Mouse (Mus musculus): Measurements from ENCODE around the gene Alox12. TPM values are rescaled to one million over a fixed set of nuclear protein-coding genes. Genes with fewer than 3 reads are reported as not detected.
A peak's percentile ranks its signal among the peaks of the same experiment; 100 is the strongest.

Alox12 gene
- polyA plus RNA-seq, 1 experiment from 2014 or later, result 6.6 TPM

DNA sequence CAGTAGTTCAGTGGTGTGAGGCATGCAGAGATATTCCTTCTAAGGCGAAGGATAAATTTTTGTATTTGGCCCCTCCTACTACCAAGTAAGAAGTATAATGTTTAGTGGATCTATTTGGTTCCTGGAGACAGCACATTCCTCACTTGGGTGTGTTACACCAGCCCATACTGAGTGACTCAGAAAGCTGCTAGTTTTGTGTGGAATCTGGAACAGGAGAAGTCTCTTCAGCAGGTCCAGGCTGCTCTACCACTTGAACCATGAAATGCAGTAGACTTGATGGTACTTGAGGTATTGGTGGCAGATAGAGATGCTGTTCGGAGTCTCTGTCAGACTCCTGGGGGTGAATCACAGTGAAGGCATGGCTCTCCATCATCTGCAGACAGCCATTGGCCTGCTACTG lies 44.5 kb downstream of the Alox12 start:
- Histone ChIP-seq H3K27me3 (ENCODE audit: insufficient read depth, low read length) (peaks cover 26% of the 10 kb centered on the region), H3K9me3 (ENCODE audit: low read depth, low read length) (no peaks in the 10 kb centered on the region), H3K27ac (ENCODE audit: low read depth) (no peak overlapping the region), H3K36me3 (ENCODE audit: insufficient read depth) (no peaks in the 10 kb centered on the region), H3K4me1 (ENCODE audit: insufficient read depth) (0 out of 2 replicates have a peak, but pooled peaks cover 8% of the 10 kb centered on the region), H3K4me2 (no peak overlapping the region), H3K4me3 (ENCODE audit: low read depth, low read length) (no peak overlapping the region), H3K9ac (no peak overlapping the region)
- WGBS, result 67% methylated on average over 2 of the region's 2 CpGs
- DNase-seq, result no peak
- no peak for ATAC-seq (ENCODE audit: insufficient read depth)
- TF ChIP-seq CTCF (IDR thresholded peaks at IDR 0.05; ENCODE audit: low read depth), result no peak

- H3K9me3 ChIP-seq (ENCODE audit: low read depth, low read length), result no peaks in the 10 kb centered on the region
- no peak overlapping the region for H3K27ac ChIP-seq (ENCODE audit: low read depth)
- H3K4me2 ChIP-seq, result no peak overlapping the region
- H3K4me3 ChIP-seq (ENCODE audit: low read depth, low read length), result no peak overlapping the region
- H3K9ac ChIP-seq, result no peak overlapping the region
- peaks cover 8% of the 10 kb centered on the region for H3K27me3 ChIP-seq (ENCODE audit: insufficient read depth, low read length)
- 60% methylated on average over 5 of the region's 5 CpGs for WGBS
- H3K4me1 ChIP-seq (ENCODE audit: insufficient read depth), result 0 out of 2 replicates have a peak, but pooled peaks cover 3% of the 10 kb centered on the region
- TF ChIP-seq CTCF (IDR thresholded peaks at IDR 0.05; ENCODE audit: low read depth), result no peak
- no peak for DNase-seq
- H3K36me3 ChIP-seq (ENCODE audit: insufficient read depth), result no peaks in the 10 kb centered on the region
- ATAC-seq (ENCODE audit: insufficient read depth), result no peak
Measured at GRCm38 (mm10) chr11:70208778-70209388, 46.3 kb downstream of the Alox12 start.

DNA sequence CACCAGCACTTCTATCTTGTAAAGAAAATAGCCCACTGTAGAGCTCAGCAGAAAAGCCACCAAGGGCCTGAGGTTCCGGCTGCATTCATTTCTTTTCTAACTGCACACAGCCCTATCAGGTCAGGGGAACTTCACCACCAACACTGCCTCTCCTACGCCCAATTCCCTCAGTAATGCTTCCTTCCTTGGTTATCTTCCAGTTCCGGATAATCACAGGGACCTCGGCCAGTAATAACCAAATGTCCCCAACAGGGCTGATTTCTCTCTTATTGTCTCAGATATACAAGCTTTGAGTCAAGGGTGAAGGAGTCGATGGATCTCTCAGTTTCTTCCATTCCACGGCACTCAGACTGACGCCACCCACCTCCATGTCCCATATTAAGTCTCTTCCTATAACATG lies 47.9 kb downstream of the Alox12 start:
- H3K9me3 ChIP-seq (ENCODE audit: low read depth, low read length), result no peaks in the 10 kb centered on the region
- H3K4me2 ChIP-seq, result no peak overlapping the region
- TF ChIP-seq CTCF (IDR thresholded peaks at IDR 0.05; ENCODE audit: low read depth), result no peak
- no peaks in the 10 kb centered on the region for H3K36me3 ChIP-seq (ENCODE audit: insufficient read depth)
- H3K27me3 ChIP-seq (ENCODE audit: insufficient read depth, low read length), result no peaks in the 10 kb centered on the region; the same call in 1 of the 2 replicates
- no peak overlapping the region for H3K4me3 ChIP-seq (ENCODE audit: low read depth, low read length)
- DNase-seq (no peak), ATAC-seq (ENCODE audit: insufficient read depth) (no peak)
- WGBS, result 76% methylated on average over 7 of the region's 7 CpGs
- H3K4me1 ChIP-seq (ENCODE audit: insufficient read depth), result no peaks in the 10 kb centered on the region
- no peak overlapping the region for H3K27ac ChIP-seq (ENCODE audit: low read depth)
- H3K9ac ChIP-seq, result no peak overlapping the region

DNA sequence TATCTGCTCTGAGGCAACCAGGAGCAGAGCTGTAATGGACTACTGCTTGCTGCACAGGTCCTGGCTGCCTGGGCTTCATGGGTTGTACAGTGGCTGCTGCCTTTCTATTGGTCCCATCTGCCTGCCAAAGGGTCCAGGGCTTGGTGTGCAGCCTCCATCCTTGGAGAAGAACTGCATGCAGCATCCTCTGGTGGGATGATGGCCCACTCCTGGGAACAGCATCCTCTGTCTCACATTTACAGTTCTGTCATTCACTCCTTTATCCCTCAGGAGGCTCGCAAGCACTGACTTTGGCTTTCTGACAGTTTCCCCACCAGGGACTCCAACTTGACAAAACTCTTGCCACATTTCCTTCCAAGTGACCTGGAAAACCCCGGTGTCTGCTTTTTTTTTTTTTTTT lies 48.4 kb downstream of the Alox12 start:
- WGBS, result 66% methylated on average over 2 of the region's 2 CpGs
- DNase-seq, result no peak
- Histone ChIP-seq H3K4me2 (no peak overlapping the region), H3K27me3 (ENCODE audit: insufficient read depth, low read length) (no peaks in the 10 kb centered on the region), H3K9me3 (ENCODE audit: low read depth, low read length) (no peaks in the 10 kb centered on the region), H3K27ac (ENCODE audit: low read depth) (no peak overlapping the region), H3K36me3 (ENCODE audit: insufficient read depth) (no peaks in the 10 kb centered on the region), H3K9ac (no peak overlapping the region), H3K4me1 (ENCODE audit: insufficient read depth) (no peaks in the 10 kb centered on the region), H3K4me3 (ENCODE audit: low read depth, low read length) (no peak overlapping the region)
- no peak for TF ChIP-seq CTCF (IDR thresholded peaks at IDR 0.05; ENCODE audit: low read depth)
- no peak for ATAC-seq (ENCODE audit: insufficient read depth)

DNA sequence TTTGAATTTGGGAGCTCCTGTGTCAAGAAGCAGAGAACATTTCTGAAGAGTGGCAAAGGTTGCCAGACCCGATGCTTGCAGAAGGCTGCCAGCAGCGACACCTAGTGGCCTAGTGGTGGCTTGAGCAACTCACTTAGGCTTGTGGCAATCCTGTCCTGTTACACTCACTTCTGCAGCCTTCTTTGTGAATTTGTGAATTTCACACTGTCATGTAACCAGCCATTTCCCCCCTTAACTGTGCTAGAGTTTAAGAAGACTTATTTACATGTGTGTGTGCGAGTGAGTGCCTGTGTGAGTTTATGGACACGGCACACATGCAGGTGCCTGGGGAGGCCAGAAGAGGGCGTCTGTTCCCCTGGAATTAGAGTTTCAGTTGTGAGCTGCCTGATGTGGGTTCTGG lies 53.5 kb downstream of the Alox12 start:
- DNase-seq, result peak; percentile 95

DNA sequence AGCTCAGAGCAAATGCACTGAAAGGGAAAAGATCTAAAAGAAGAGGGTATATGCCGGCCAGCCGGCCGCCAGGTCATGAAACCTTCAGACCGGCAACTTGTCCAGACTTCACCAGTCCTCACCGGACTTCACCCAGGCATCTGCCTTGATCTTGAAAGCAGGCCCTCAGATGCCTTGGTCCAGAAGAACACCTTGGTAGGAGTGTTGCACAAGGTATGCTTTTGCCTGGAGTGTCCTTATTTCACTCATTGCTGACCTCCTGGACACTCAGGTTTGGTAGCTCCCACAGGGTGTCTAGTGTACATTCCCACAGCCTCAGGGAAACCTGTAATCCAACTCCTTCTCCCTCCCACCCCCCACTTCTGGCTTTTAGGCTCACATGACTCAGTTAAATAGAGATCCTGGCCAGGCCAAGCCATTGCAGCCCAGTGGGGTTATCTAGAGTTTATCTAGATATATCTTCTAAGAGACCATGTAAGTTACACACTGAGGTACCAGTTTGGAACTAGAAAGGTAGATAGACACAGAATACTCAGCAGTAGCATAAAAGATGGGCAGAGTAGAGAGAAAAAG lies 55.0 kb downstream of the Alox12 start:
- no peak for DNase-seq
- ATAC-seq (ENCODE audit: insufficient read depth), result no peak
- Histone ChIP-seq H3K9me3 (ENCODE audit: low read depth, low read length) (no peaks in the 10 kb centered on the region), H3K27me3 (ENCODE audit: insufficient read depth, low read length) (no peaks in the 10 kb centered on the region), H3K36me3 (ENCODE audit: insufficient read depth) (no peaks in the 10 kb centered on the region), H3K9ac (no peak overlapping the region), H3K4me1 (ENCODE audit: insufficient read depth) (no peaks in the 10 kb centered on the region), H3K27ac (ENCODE audit: low read depth) (no peak overlapping the region), H3K4me3 (ENCODE audit: low read depth, low read length) (no peak overlapping the region), H3K4me2 (no peak overlapping the region)
- TF ChIP-seq CTCF (IDR thresholded peaks at IDR 0.05; ENCODE audit: low read depth), result no peak
- WGBS, result 61% methylated on average over 5 of the region's 5 CpGs

More for the DNA sequence above, 53.5 kb downstream of the Alox12 start:
- Histone ChIP-seq H3K4me2 (no peak overlapping the region), H3K9me3 (ENCODE audit: low read depth, low read length) (no peaks in the 10 kb centered on the region), H3K4me3 (ENCODE audit: low read depth, low read length) (no peak overlapping the region), H3K27ac (ENCODE audit: low read depth) (no peak overlapping the region), H3K36me3 (ENCODE audit: insufficient read depth) (no peaks in the 10 kb centered on the region), H3K9ac (no peak overlapping the region), H3K4me1 (ENCODE audit: insufficient read depth) (no peaks in the 10 kb centered on the region), H3K27me3 (ENCODE audit: insufficient read depth, low read length) (no peaks in the 10 kb centered on the region)
- peak; percentile 95 for TF ChIP-seq CTCF (IDR thresholded peaks at IDR 0.05; ENCODE audit: low read depth)
- ATAC-seq (ENCODE audit: insufficient read depth), result peak; percentile 41; the same call in 1 of the 2 replicates
- WGBS, result 36% methylated on average over 5 of the region's 5 CpGs

GRCm38 (mm10) chr11:70199107-70199506 lies 56.0 kb downstream of the Alox12 start:
- Histone ChIP-seq H3K36me3 (ENCODE audit: insufficient read depth) (no peaks in the 10 kb centered on the region), H3K4me1 (ENCODE audit: insufficient read depth) (no peaks in the 10 kb centered on the region), H3K9ac (no peak overlapping the region), H3K4me2 (no peak overlapping the region), H3K4me3 (ENCODE audit: low read depth, low read length) (no peak overlapping the region), H3K9me3 (ENCODE audit: low read depth, low read length) (no peaks in the 10 kb centered on the region), H3K27me3 (ENCODE audit: insufficient read depth, low read length) (no peaks in the 10 kb centered on the region), H3K27ac (ENCODE audit: low read depth) (no peak overlapping the region)
- TF ChIP-seq CTCF (IDR thresholded peaks at IDR 0.05; ENCODE audit: low read depth), result no peak
- 68% methylated on average over 8 of the region's 8 CpGs for WGBS
- no peak for DNase-seq
- no peak for ATAC-seq (ENCODE audit: insufficient read depth)

Data from lung, embryonic 14.5 days (tissue).